Mouse (Mus musculus) embryonic fibroblast, embryonic 13.5 days (primary cell): ENCODE results near the gene Gucy1b2.

ENCODE experiments used
- CTCF ChIP-seq: IDR thresholded peaks from 2 replicates; pipeline ENCODE4 v1.5.1; 2011; ENCODE audit warnings: mild to moderate bottlenecking, control low read depth, low read length, moderate library complexity, borderline replicate concordance; ENCODE audit not compliant: insufficient read depth
- POLR2A ChIP-seq: IDR thresholded peaks from 2 replicates; pipeline ENCODE4 v1.6.1; 2011; ENCODE audit warnings: low read depth, mild to moderate bottlenecking, control low read depth, low read length, moderate library complexity

DNA sequence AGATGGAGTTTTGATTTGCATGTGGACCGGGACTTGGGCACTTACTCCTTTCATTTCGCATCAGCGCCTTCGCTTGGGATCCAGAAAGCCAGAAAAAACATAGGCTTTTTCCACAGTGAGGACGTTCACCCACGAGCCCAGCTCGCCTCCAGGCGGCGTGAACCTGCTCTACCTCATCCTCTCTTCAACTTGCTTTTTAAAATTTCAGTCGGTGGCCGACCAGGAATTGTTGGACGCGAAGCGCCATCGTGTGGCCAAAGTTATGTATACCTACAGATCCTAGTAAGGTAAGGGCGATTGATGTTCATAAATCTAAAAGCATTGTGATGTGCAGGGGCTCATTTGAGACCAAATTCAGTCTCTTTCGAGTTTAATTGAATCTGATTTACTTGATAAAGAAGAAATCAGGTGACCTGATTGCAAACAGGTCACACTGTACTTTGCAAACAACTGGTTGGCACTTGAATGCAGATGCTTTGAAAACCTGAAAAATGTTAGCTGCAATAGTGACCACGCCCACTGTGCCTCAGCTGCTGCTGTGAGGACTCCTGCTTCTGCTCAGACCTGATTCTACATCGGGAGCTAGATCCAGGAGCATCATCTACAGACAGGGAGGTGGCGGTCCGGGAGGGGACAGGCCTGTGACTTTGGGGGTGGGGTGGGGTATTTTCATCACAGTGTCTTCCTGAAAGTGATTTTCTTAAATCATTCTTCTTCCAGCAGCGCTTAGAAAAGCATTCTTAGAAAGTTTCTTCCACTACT lies 1.5 kb upstream of the Gucy1b2 start:
- TF ChIP-seq CTCF (peak; percentile 85), POLR2A (no peak)
